Mouse (Mus musculus): Measurements from ENCODE around the gene Rchy1. TPM values are rescaled to one million over a fixed set of nuclear protein-coding genes. Genes with fewer than 3 reads are reported as not detected.

The Rchy1 gene
- polyA plus RNA-seq, 1 experiment from 2014 or later: 77.9 TPM

DNA sequence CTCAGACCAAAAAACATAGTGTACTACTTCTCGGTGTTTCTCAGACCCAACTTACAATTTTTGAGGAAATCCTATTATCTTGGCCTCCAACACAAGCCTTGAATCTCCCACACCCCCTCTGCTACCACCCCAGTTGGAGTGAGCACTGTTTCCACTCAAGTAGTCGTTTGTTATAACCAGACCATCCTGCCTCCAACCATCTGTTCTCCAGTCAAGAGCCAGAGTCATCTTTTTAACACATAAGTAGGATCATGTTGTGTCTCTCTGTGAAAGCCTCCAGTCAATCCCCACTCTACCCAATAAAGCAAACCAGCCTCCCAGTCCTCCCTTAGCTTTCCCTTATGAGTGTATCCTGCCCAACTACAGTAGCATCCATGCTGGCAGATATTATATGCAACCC, 20.6 kb upstream of the Rchy1 start:
- H3K9ac ChIP-seq (replicated peaks): no peak overlapping the region
- H3K27ac ChIP-seq: no peak overlapping the region
- ATAC-seq: no peak
- H3K27me3 ChIP-seq: 0 out of 2 replicates have a peak, but pooled peaks cover 3% of the 10 kb centered on the region
- H3K4me3 ChIP-seq (replicated peaks): no peak overlapping the region
- no peaks in the 10 kb centered on the region for H3K9me3 ChIP-seq
- H3K36me3 ChIP-seq: no peaks in the 10 kb centered on the region
- no peak overlapping the region for H3K4me2 ChIP-seq (replicated peaks)
- WGBS: 65% methylated on average over 2 of the region's 2 CpGs
- no peaks in the 10 kb centered on the region for H3K4me1 ChIP-seq (replicated peaks)

- Histone ChIP-seq H3K9me3 (no peaks in the 10 kb centered on the region), H3K27me3 (no peaks in the 10 kb centered on the region), H3K4me1 (replicated peaks) (no peaks in the 10 kb centered on the region), H3K27ac (no peak overlapping the region), H3K4me2 (replicated peaks) (no peak overlapping the region), H3K9ac (replicated peaks) (no peak overlapping the region), H3K4me3 (replicated peaks) (no peak overlapping the region), H3K36me3 (no peaks in the 10 kb centered on the region)
- WGBS: 91% methylated on average over 11 of the region's 11 CpGs
- no peak for ATAC-seq
Measured at GRCm38 (mm10) chr5:91981176-91981840, 18.4 kb upstream of the Rchy1 start.

DNA sequence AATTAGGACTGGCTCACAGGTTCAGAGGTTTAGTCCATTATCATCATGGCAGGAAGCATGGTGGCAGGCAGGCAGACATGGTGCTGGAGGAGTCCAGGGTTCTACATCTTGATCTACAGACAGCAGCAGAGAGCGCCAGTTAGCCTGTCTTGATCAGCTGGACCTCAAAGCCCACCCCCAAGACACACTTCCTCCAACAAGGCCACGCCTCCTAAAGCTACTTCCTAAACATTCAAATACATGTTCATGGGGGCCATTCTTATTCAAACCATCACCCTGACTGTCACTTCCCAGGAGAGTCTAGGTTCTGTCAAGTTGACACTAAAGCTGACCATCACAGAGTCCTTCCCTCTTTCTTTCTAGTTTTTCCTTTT, 14.5 kb upstream of the Rchy1 start:
- no peak for ATAC-seq
- no peaks in the 10 kb centered on the region for H3K9me3 ChIP-seq
- no peaks in the 10 kb centered on the region for H3K27me3 ChIP-seq
- H3K4me1 ChIP-seq (replicated peaks): no peaks in the 10 kb centered on the region
- H3K9ac ChIP-seq (replicated peaks): no peak overlapping the region
- no peak overlapping the region for H3K4me2 ChIP-seq (replicated peaks)
- no peaks in the 10 kb centered on the region for H3K36me3 ChIP-seq
- H3K4me3 ChIP-seq (replicated peaks): no peak overlapping the region
- WGBS: 77% methylated on average over 2 of the region's 2 CpGs
- H3K27ac ChIP-seq: no peak overlapping the region

DNA sequence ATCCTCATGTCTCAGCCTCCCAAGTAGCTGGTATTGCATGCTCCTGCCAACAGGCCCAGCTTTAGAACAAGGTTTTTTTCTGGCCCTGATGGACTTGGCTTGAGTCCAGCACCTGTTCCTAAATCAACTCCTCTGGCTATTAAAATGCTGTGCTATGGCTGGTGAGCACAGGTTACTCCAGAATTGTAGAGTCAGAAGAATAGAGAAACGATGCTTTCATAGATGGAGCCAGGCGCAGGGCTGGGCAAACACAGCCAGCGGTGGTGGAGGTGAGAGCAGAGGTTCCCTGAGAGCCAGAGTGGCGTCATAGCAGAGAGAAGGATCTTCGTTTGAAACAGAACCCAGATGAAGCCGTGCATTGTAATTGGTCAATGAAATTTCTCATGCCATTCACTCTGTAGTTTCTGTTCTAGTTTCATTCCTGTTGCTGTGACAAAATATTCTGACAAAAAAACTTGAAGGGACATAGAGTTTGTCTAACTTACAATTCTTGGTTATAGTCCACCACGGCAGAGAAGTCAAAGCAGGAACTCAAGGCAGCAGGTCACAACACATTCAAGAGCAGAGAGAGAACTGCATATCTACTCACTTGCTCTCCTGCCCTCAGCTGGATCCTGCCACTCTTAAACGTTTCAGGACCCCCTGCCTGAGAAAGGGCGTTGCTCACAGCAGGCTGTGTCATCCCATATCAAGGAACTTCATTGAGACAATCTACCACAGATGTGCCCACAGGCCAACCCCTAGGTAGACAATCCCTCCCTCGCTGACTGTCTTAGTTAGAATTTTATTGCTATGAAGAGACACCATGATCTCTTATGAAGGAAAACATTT, 13.9 kb upstream of the Rchy1 start:
- H3K4me2 ChIP-seq (replicated peaks): no peak overlapping the region
- no peaks in the 10 kb centered on the region for H3K36me3 ChIP-seq
- no peak for ATAC-seq
- WGBS: 76% methylated on average over 10 of the region's 10 CpGs
- H3K4me3 ChIP-seq (replicated peaks): no peak overlapping the region
- H3K4me1 ChIP-seq (replicated peaks): no peaks in the 10 kb centered on the region
- H3K9ac ChIP-seq (replicated peaks): no peak overlapping the region
- H3K27ac ChIP-seq: no peak overlapping the region
- no peaks in the 10 kb centered on the region for H3K9me3 ChIP-seq
- no peaks in the 10 kb centered on the region for H3K27me3 ChIP-seq

DNA sequence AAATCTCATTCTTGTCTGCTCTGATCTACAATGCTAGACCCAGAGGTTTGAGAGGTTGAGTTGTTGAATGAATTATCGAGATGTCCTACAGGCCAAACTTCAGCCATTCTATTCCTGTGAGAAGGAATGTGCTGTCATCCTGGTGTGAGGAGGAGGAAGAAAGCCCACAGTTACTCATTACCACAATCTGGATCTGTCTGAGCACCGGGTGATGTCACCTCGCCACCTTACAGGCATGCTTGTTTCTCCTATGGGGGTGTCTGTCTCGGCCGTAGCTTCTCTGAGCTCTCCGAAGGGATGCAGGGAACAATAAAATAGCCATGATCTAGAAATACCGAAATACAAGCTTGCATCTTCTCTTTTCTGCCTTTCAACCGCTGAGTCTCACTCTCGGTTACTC, 12.9 kb upstream of the Rchy1 start:
- no peak for ATAC-seq
- Histone ChIP-seq H3K27me3 (no peaks in the 10 kb centered on the region), H3K9me3 (no peaks in the 10 kb centered on the region), H3K36me3 (no peaks in the 10 kb centered on the region), H3K9ac (replicated peaks) (no peak overlapping the region), H3K27ac (no peak overlapping the region), H3K4me2 (replicated peaks) (no peak overlapping the region), H3K4me1 (replicated peaks) (no peaks in the 10 kb centered on the region), H3K4me3 (replicated peaks) (no peak overlapping the region)
- 93% methylated on average over 9 of the region's 9 CpGs for WGBS

GRCm38 (mm10) chr5:91974002-91974401, 11.1 kb upstream of the Rchy1 start:
- H3K27me3 ChIP-seq: no peaks in the 10 kb centered on the region
- 93% methylated on average over 7 of the region's 7 CpGs for WGBS
- no peak overlapping the region for H3K4me2 ChIP-seq (replicated peaks)
- ATAC-seq: no peak
- H3K4me1 ChIP-seq (replicated peaks): no peaks in the 10 kb centered on the region
- H3K27ac ChIP-seq: no peak overlapping the region
- no peaks in the 10 kb centered on the region; the same call in none of the 2 replicates for H3K36me3 ChIP-seq
- H3K9ac ChIP-seq (replicated peaks): no peak overlapping the region
- no peak overlapping the region for H3K4me3 ChIP-seq (replicated peaks)
- no peaks in the 10 kb centered on the region for H3K9me3 ChIP-seq

- no peaks in the 10 kb centered on the region; the same call in none of the 2 replicates for H3K36me3 ChIP-seq
- 95% methylated on average over 3 of the region's 3 CpGs for WGBS
- no peak for ATAC-seq
Measured at GRCm38 (mm10) chr5:91972046-91972445, 9.2 kb upstream of the Rchy1 start.

GRCm38 (mm10) chr5:91962259-91962638, 619 bp downstream of the Rchy1 start:
- peak overlapping the region; percentile 98 for H3K27ac ChIP-seq
- ATAC-seq: no peak
- peak overlapping the region; percentile 78 for H3K4me3 ChIP-seq (replicated peaks)
- peak overlapping the region; percentile 72 for H3K4me2 ChIP-seq (replicated peaks)
- peaks cover 34% of the 10 kb centered on the region for H3K4me1 ChIP-seq (replicated peaks)
- peak overlapping the region; percentile 85 for H3K9ac ChIP-seq (replicated peaks)
- peaks cover 5% of the 10 kb centered on the region for H3K36me3 ChIP-seq
- no peaks in the 10 kb centered on the region for H3K9me3 ChIP-seq
- H3K27me3 ChIP-seq: no peaks in the 10 kb centered on the region
- WGBS: 1% methylated on average over 14 of the region's 14 CpGs

More at GRCm38 (mm10) chr5:91972046-91972445, 9.2 kb upstream of the Rchy1 start:
- Histone ChIP-seq H3K27ac (no peak overlapping the region), H3K9ac (replicated peaks) (no peak overlapping the region), H3K4me2 (replicated peaks) (no peak overlapping the region), H3K9me3 (no peaks in the 10 kb centered on the region), H3K4me1 (replicated peaks) (no peaks in the 10 kb centered on the region), H3K27me3 (no peaks in the 10 kb centered on the region), H3K4me3 (replicated peaks) (no peak overlapping the region)

DNA sequence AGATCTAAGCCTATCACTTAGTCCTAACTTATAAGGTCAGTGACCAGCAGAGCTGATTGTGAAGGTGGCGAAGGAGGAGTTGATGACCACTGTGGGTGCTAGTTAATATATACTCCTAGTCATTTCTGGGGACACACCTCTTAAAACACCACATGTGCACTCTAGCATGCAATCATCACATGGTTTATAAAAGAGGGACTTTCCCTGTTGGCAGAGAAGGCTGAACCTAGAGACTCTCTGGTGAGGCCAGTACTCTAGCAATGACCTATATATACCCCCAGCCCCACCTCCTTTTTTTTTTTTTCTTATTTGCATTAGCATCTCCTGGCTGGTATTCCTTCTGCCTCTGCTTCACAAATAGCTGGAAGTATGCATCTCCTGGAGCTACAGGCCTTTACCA, 1.5 kb downstream of the Rchy1 start:
- H3K9ac ChIP-seq (replicated peaks): peak overlapping the region; percentile 85
- H3K9me3 ChIP-seq: no peaks in the 10 kb centered on the region
- 92% methylated on average over 1 of the region's 1 CpGs for WGBS
- peak overlapping the region; percentile 72 for H3K4me2 ChIP-seq (replicated peaks)
- H3K27ac ChIP-seq: no peak overlapping the region
- H3K4me3 ChIP-seq (replicated peaks): peak overlapping the region; percentile 78
- no peaks in the 10 kb centered on the region for H3K27me3 ChIP-seq
- H3K4me1 ChIP-seq (replicated peaks): peaks cover 34% of the 10 kb centered on the region
- no peak for ATAC-seq
- H3K36me3 ChIP-seq: peaks cover 13% of the 10 kb centered on the region

GRCm38 (mm10) chr5:91960606-91961254, 2.1 kb downstream of the Rchy1 start:
- H3K27ac ChIP-seq: no peak overlapping the region
- H3K9me3 ChIP-seq: no peaks in the 10 kb centered on the region
- H3K9ac ChIP-seq (replicated peaks): peak overlapping the region; percentile 85; the same call in 1 of the 2 replicates
- 84% methylated on average over 3 of the region's 3 CpGs for WGBS
- peaks cover 13% of the 10 kb centered on the region for H3K36me3 ChIP-seq
- peak overlapping the region; percentile 72 for H3K4me2 ChIP-seq (replicated peaks)
- no peaks in the 10 kb centered on the region for H3K27me3 ChIP-seq
- H3K4me3 ChIP-seq (replicated peaks): no peak overlapping the region
- ATAC-seq: no peak
- H3K4me1 ChIP-seq (replicated peaks): peaks cover 34% of the 10 kb centered on the region

DNA sequence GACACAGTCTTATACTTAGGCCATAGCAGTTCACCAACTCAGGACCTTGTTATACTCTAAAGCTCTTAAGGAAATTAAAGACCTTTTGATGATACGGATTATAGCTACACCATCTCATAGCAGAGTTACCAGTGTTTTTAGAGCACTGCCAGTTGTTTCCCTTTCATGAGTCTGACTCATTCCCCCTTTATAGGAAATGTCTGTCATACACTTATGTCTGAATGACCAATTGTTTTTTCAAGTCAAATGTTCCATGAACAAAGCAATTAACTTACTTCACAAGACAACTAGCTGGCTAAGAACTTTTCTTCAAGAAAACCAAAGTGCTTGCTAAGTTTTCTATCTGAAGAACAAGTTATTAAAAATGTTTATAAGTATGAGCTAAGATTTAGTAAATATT, 2.9 kb downstream of the Rchy1 start:
- ATAC-seq: no peak
- no peak overlapping the region for H3K9ac ChIP-seq (replicated peaks)
- peaks cover 34% of the 10 kb centered on the region for H3K4me1 ChIP-seq (replicated peaks)
- H3K27me3 ChIP-seq: no peaks in the 10 kb centered on the region
- no peak overlapping the region for H3K4me3 ChIP-seq (replicated peaks)
- 88% methylated on average over 1 of the region's 1 CpGs for WGBS
- H3K4me2 ChIP-seq (replicated peaks): no peak overlapping the region
- no peak overlapping the region for H3K27ac ChIP-seq
- no peaks in the 10 kb centered on the region for H3K9me3 ChIP-seq
- H3K36me3 ChIP-seq: peaks cover 14% of the 10 kb centered on the region

DNA sequence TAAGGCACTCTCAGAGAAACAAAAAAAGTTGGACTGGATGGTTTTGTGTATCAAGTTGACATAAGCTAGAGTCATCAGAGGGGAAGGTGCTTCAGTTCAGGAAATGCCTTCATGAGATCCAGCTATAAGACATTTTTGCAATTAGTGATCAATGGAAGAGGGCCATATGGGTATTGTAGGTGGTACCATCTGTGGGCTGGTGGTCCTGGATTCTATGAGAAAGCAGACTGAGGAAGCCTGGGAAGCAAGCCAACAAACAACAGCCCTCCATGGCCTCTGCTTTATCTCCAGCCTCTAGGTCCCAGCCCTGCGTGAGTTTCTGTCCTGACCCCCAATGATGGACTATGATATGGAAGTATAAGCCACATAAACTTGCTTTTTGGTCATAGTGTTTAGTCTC, 3.8 kb downstream of the Rchy1 start:
- Histone ChIP-seq H3K9ac (replicated peaks) (no peak overlapping the region), H3K9me3 (no peaks in the 10 kb centered on the region), H3K27ac (no peak overlapping the region), H3K36me3 (peaks cover 18% of the 10 kb centered on the region), H3K27me3 (no peaks in the 10 kb centered on the region), H3K4me3 (replicated peaks) (no peak overlapping the region), H3K4me2 (replicated peaks) (no peak overlapping the region), H3K4me1 (replicated peaks) (peaks cover 34% of the 10 kb centered on the region)
- WGBS: 90% methylated on average over 1 of the region's 1 CpGs
- ATAC-seq: no peak
